18 mouse cellular contexts compared by ENCODE assay signal in genomic region chr9:96460117-96460865, GRCm38 (mm10). TPM values are rescaled to one million over a fixed set of nuclear protein-coding genes. Genes with fewer than 3 reads are reported as not detected.
DNase-seq lines count a peak whose midpoint lies in the region; ATAC-seq and TF ChIP-seq lines count a peak whose summit lies in the region.
"Had no signal": no experiment of that assay in that cellular context is flagged by ENCODE, and none has a peak within 500 bp of the region (broad histone marks: within the 10 kb centered on the region; RNA-seq: fewer than 3 reads in every experiment).

No protein-coding gene starts in this region.

- H3K36me3 ChIP-seq in E14TG2a.4 (ENCODE audit: insufficient read depth, low read length): no peaks in the 10 kb centered on the region
- H3K36me3 ChIP-seq in forebrain, postnatal 0 days (ENCODE audit: insufficient read depth): no peaks in the 10 kb centered on the region
- H3K36me3 ChIP-seq in midbrain, postnatal 0 days (ENCODE audit: insufficient read depth, low read length): no peaks in the 10 kb centered on the region
- no peaks in the 10 kb centered on the region for H3K36me3 ChIP-seq in intestine, embryonic 15.5 days

- peaks cover 20% of the 10 kb centered on the region for H3K4me1 ChIP-seq in E14TG2a.4 (replicated peaks; ENCODE audit: low read depth, low read length)
- no peaks in the 10 kb centered on the region for H3K4me1 ChIP-seq in forebrain, postnatal 0 days (ENCODE audit: insufficient read depth)
- no peaks in the 10 kb centered on the region for H3K4me1 ChIP-seq in midbrain, postnatal 0 days (ENCODE audit: insufficient read depth, low read length)
- H3K4me1 ChIP-seq in intestine, embryonic 15.5 days (replicated peaks): no peaks in the 10 kb centered on the region
- H3K4me1 ChIP-seq: heart, embryonic 13.5 days had no signal

- no peaks in the 10 kb centered on the region for H3K27me3 ChIP-seq in E14TG2a.4 (ENCODE audit: insufficient read depth, low read length)
- H3K27me3 ChIP-seq in forebrain, postnatal 0 days (ENCODE audit: insufficient read depth, low read length): no peaks in the 10 kb centered on the region
- H3K27me3 ChIP-seq in midbrain, postnatal 0 days (ENCODE audit: insufficient read depth, low read length): no peaks in the 10 kb centered on the region
- H3K27me3 ChIP-seq in intestine, embryonic 15.5 days (replicated peaks): no peaks in the 10 kb centered on the region
- H3K27me3 ChIP-seq: heart, embryonic 13.5 days had no signal

- peak; percentile 42; the same call in 1 of the 2 replicates for ATAC-seq in forebrain, postnatal 0 days
- ATAC-seq in midbrain, postnatal 0 days (ENCODE audit: low FRiP score): peak; percentile 29; the same call in 1 of the 2 replicates
- no peak for ATAC-seq in intestine, embryonic 15.5 days
- ATAC-seq in cerebellum, adult (ENCODE audit: insufficient number of reproducible peaks, low FRiP score, low TSS enrichment): no peak
- ATAC-seq: intestine, postnatal 0 days had no signal

- 0 out of 2 replicates have a peak overlapping the region, but pooled peaks have one; percentile 23 for H3K4me3 ChIP-seq in E14TG2a.4 (replicated peaks; ENCODE audit: low read length)
- H3K4me3 ChIP-seq in forebrain, postnatal 0 days (ENCODE audit: low read depth, low read length): no peak overlapping the region
- H3K4me3 ChIP-seq in midbrain, postnatal 0 days (ENCODE audit: low read depth, low read length): no peak overlapping the region
- H3K4me3 ChIP-seq in intestine, embryonic 15.5 days (replicated peaks): no peak overlapping the region
- H3K4me3 ChIP-seq: erythroblast, embryonic 14.5 days; heart, embryonic 13.5 days; layer of hippocampus, adult 2 months had no signal

- TF ChIP-seq CTCF in E14TG2a.4 (conservative IDR thresholded peaks at IDR 0.05; ENCODE audit: low read length): no peak
- TF ChIP-seq CTCF in brain, embryonic 14.5 days (IDR thresholded peaks at IDR 0.05; ENCODE audit: borderline replicate concordance, extremely low read depth, insufficient read depth, insufficient read length): no peak
- no peak for TF ChIP-seq CTCF in forebrain, postnatal 0 days (IDR thresholded peaks at IDR 0.05; ENCODE audit: low read depth)
- no peak for TF ChIP-seq CTCF in midbrain, postnatal 0 days (IDR thresholded peaks at IDR 0.05)

- no peak overlapping the region for H3K9ac ChIP-seq in forebrain, postnatal 0 days
- H3K9ac ChIP-seq in midbrain, postnatal 0 days (replicated peaks; ENCODE audit: low read length, poor library complexity, severe bottlenecking): no peak overlapping the region
- no peak overlapping the region for H3K9ac ChIP-seq in intestine, embryonic 15.5 days
- H3K9ac ChIP-seq: heart, embryonic 13.5 days; lung, embryonic 14.5 days had no signal

- DNase-seq in brain, embryonic 14.5 days (ENCODE audit: low read depth): peak; percentile 82
- DNase-seq in forebrain, postnatal 0 days: no peak
- no peak for DNase-seq in midbrain, postnatal 0 days (ENCODE audit: low spot score)
- no peak for DNase-seq in natural killer cell, adult 2 months (ENCODE audit: low spot score in 2 of 2)
- DNase-seq: cerebellum, adult 18-20 months; heart, postnatal 36 days; kidney, postnatal 10 days; lung, embryonic 14.5 days; spleen, adult 18-20 months; thymus, adult 18-20 months had no signal

- 21% methylated on average over 10 of the region's 10 CpGs for WGBS in forebrain, postnatal 0 days
- 48% methylated on average over 10 of the region's 10 CpGs for WGBS in midbrain, postnatal 0 days
- WGBS in intestine, embryonic 15.5 days: 86% methylated on average over 10 of the region's 10 CpGs

- no peak overlapping the region for H3K4me2 ChIP-seq in forebrain, postnatal 0 days (ENCODE audit: low read depth)
- no peak overlapping the region for H3K4me2 ChIP-seq in midbrain, postnatal 0 days (ENCODE audit: low read depth, low read length, poor library complexity, severe bottlenecking)
- no peak overlapping the region for H3K4me2 ChIP-seq in intestine, embryonic 15.5 days (replicated peaks)
- H3K4me2 ChIP-seq: heart, embryonic 13.5 days; liver, embryonic 11.5 days; lung, embryonic 14.5 days had no signal

- TF ChIP-seq POLR2A in brain, embryonic 14.5 days (IDR thresholded peaks at IDR 0.05; ENCODE audit: borderline replicate concordance, extremely low read depth, insufficient read depth, insufficient read length, poor library complexity, severe bottlenecking): no peak

- no peak overlapping the region for H3K27ac ChIP-seq in forebrain, postnatal 0 days (ENCODE audit: low read depth, low read length)
- 0 out of 2 replicates have a peak overlapping the region, but pooled peaks have one; percentile 43 for H3K27ac ChIP-seq in midbrain, postnatal 0 days (ENCODE audit: low read depth, low read length)
- H3K27ac ChIP-seq in intestine, embryonic 15.5 days: no peak overlapping the region
- H3K27ac ChIP-seq: heart, embryonic 13.5 days; layer of hippocampus, adult 2 months had no signal

- H3K9me3 ChIP-seq in E14TG2a.4 (ENCODE audit: low read length): no peaks in the 10 kb centered on the region
- H3K9me3 ChIP-seq in forebrain, postnatal 0 days (ENCODE audit: low read length): no peaks in the 10 kb centered on the region
- H3K9me3 ChIP-seq in midbrain, postnatal 0 days (ENCODE audit: low read length): no peaks in the 10 kb centered on the region
- no peaks in the 10 kb centered on the region for H3K9me3 ChIP-seq in intestine, embryonic 15.5 days

RNA-seq across cellular contexts. Expression of gene Rnf7, which starts 18.2 kb away (rescaled TPM):
- polyA plus RNA-seq in brain, embryonic 14.5 days (2012; rRNA removed): 215 and 233 TPM in 2 replicates
- total RNA-seq in forebrain, postnatal 0 days (2014; rRNA removed): 178 and 300 TPM in 2 replicates
- 195 and 209 TPM in 2 replicates for polyA plus RNA-seq in forebrain, postnatal 0 days (2015; fragmentation: Nextera tagmentation; extraction: Ambion mirVana)
- total RNA-seq in midbrain, postnatal 0 days (2014; rRNA removed): 267 and 406 TPM in 2 replicates
- 215 and 217 TPM in 2 replicates for polyA plus RNA-seq in midbrain, postnatal 0 days (2015; fragmentation: Nextera tagmentation; extraction: Ambion mirVana)
- polyA plus RNA-seq in intestine, embryonic 15.5 days (2015; fragmentation: Nextera tagmentation; extraction: Ambion mirVana): 169 and 183 TPM in 2 replicates

Comparison
In these comparisons a context has a peak if more than half of its experiments do, and no peak if none do; other contexts are left out.
1. ATAC-seq: peak in forebrain, postnatal 0 days (single experiment) and midbrain, postnatal 0 days (single experiment); none in intestine, embryonic 15.5 days (single experiment) and cerebellum, adult (single experiment).